Mouse (Mus musculus) thymus, adult 2 months (tissue): ENCODE results near the gene Dmtf1. TPM values are rescaled to one million over a fixed set of nuclear protein-coding genes. Genes with fewer than 3 reads are reported as not detected.

Experiments
- DNase-seq: peaks from one replicate; pipeline ENCODE4 v3.0.0; 2021
- H3K27ac ChIP-seq: fragments of 200-500 bp; 2 replicates; pipeline ENCODE4 v1.5.1; 2012; ENCODE audit warnings: low read length, control low read depth; ENCODE audit not compliant: control insufficient read depth, insufficient read depth
- H3K27me3 ChIP-seq: fragments of 200-500 bp; 2 replicates; pipeline ENCODE4 v1.6.1; 2012; ENCODE audit warnings: mild to moderate bottlenecking, low read length, moderate library complexity, mixed read lengths; ENCODE audit not compliant: control insufficient read depth, insufficient read depth
- H3K36me3 ChIP-seq: fragments of 200-500 bp; 2 replicates; pipeline ENCODE4 v1.6.1; 2012; ENCODE audit warnings: mild to moderate bottlenecking, low read length, moderate library complexity; ENCODE audit not compliant: control insufficient read depth, insufficient read depth
- H3K4me1 ChIP-seq: fragments of 200-500 bp; replicated peaks from 2 replicates; pipeline ENCODE4 v1.6.1; 2012; ENCODE audit warnings: low read length; ENCODE audit not compliant: control insufficient read depth, insufficient read depth
- H3K4me3 ChIP-seq: fragments of 200-500 bp; 2 replicates; pipeline ENCODE4 v1.5.1; 2012; ENCODE audit warnings: mild to moderate bottlenecking, low read length, control low read depth, moderate library complexity; ENCODE audit not compliant: control insufficient read depth, insufficient read depth
- CTCF ChIP-seq: fragments of 200-500 bp; IDR thresholded peaks from 2 replicates; pipeline ENCODE4 v1.5.1; 2012; ENCODE audit warnings: mild to moderate bottlenecking, control low read depth, low read length, moderate library complexity, borderline replicate concordance; ENCODE audit not compliant: control insufficient read depth, poor library complexity, insufficient read depth; ENCODE audit errors: extremely low read depth
- POLR2A ChIP-seq: fragments of 200-500 bp; IDR thresholded peaks from 2 replicates; pipeline ENCODE4 v1.6.1; 2012; ENCODE audit warnings: mild to moderate bottlenecking, low read length, control low read depth, moderate library complexity; ENCODE audit not compliant: control insufficient read depth, poor library complexity, insufficient read depth; ENCODE audit errors: extremely low read depth
- WGBS: fragments of 180-500 bp; shearing (Covaris S2); methylation state at CpG from one replicate; pipeline ENCODE4 v1.1.7; 2018; 5-methylcytosine and 5-hydroxymethylcytosine counted together
- polyA plus RNA-seq: library from polyadenylated mRNA; depleted of rRNA; stranded (reverse); fragments of >200 nt; gene quantifications from 2 replicates; pipeline ENCODE4 v1.2.3, GENCODE M21; 2012

The Dmtf1 gene
- polyA plus RNA-seq, 1 experiment = 43.4 TPM

DNA sequence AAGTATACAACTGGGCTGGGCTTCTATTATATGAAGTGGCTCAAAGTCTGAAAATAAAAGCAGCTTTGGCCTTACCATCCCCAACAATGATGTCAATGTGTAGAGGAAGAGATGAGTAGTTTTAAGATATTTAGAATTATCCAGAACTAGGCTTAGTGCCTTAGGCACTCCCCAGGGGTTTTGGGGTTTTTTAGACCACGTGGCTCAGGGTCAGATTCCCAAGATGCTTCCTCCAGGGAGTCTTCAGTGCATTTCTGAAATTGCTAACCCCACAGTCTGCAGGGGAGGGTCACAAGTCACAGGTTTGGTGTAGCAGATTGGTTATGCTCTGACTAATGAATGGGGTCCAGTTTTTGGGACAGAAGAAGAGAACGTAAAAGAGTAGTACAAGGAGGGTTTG lies 50.3 kb downstream of the Dmtf1 start:
- H3K4me1 ChIP-seq = peaks cover 6% of the 10 kb centered on the region
- no peak overlapping the region for H3K27ac ChIP-seq
- no peak for TF ChIP-seq POLR2A
- TF ChIP-seq CTCF = no peak
- H3K4me3 ChIP-seq = no peak overlapping the region
- no peaks in the 10 kb centered on the region; the same call in 1 of the 2 replicates for H3K36me3 ChIP-seq
- H3K27me3 ChIP-seq = no peaks in the 10 kb centered on the region
- no peak for DNase-seq
- 81% methylated on average over 2 of the region's 2 CpGs for WGBS

DNA sequence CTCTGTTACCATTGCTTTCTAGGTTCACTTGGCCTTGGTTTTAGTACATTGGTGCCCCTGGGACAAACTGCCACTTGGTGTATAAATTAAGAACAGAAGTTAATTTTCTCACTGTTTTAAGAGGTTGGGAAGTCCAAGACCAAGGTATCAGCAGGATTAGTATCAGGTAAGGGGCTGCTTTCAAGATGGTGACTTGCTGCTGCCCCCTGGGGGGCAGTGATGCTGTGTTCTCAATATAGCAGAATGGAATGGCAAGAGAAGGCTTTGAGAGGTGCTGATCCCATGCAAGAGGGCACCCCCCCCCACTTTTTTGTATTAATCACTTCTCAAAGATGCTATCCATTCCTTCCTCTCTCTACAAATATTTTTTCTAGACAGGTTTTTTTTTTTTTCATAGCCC lies 52.0 kb downstream of the Dmtf1 start:
- H3K4me1 ChIP-seq = peaks cover 6% of the 10 kb centered on the region
- H3K36me3 ChIP-seq = no peaks in the 10 kb centered on the region
- peak; percentile 51 for DNase-seq
- no peaks in the 10 kb centered on the region for H3K27me3 ChIP-seq
- TF ChIP-seq CTCF (no peak), POLR2A (no peak)
- H3K4me3 ChIP-seq = no peak overlapping the region
- H3K27ac ChIP-seq = no peak overlapping the region

DNA sequence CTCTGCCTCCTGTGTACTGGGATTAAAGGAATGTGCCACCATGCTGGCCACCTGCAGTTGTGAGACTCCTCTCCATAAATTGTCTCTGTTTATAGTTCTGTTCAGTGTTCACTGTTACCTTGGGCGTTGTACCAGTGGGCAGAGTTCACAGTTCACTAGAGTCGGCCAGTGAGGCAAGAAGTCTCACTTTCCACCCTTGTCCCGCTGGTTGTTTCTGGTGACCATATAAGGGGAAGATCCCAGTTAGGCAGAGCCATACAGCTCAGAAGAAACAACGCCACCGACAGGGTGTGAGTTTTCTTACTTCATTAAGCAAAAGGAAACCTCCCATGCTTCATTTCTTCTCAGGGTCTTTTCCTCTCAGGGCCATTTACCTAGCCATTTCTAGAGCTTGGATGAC lies 53.1 kb downstream of the Dmtf1 start:
- H3K27ac ChIP-seq = no peak overlapping the region
- 89% methylated on average over 5 of the region's 5 CpGs for WGBS
- H3K4me3 ChIP-seq = no peak overlapping the region
- H3K36me3 ChIP-seq = no peaks in the 10 kb centered on the region
- DNase-seq = no peak
- H3K27me3 ChIP-seq = no peaks in the 10 kb centered on the region
- peaks cover 6% of the 10 kb centered on the region for H3K4me1 ChIP-seq
- TF ChIP-seq CTCF (no peak), POLR2A (no peak)

DNA sequence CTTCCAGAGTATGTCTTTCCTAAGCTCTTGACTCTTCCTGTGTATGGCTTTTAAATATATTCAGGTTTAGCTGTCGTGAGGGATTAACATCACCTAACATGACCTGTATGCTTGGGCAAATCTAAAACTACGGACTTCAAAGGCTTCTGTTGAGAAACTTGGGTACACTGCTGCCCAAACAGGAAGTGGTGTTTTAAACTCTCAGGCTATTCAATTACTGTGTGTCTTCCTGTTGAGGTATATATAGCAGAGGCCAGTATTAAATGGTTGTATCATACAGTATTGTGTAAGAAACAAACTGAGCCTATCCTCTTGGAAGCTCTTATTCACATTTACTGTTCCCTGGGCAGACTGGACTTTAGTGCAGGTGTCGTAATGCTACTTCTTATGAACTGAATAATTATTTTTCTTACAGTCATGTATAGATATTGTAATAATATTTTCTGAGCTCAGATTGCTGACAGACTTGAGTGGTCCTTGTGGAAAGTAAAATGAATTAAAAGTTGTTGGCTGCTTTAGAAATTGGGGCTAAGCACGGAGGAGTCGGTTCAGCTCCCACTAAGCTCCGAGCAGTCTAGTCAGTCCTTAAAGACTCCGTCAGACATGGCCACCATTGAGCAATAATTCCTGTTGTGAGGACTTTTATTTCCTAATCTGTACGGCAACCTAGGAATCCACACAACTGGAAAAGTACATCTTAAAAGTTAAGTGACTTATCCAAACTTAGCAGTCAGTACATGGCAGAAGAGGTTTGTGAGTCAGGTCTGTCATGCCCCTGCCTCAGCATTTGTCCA lies 54.1 kb downstream of the Dmtf1 start:
- no peaks in the 10 kb centered on the region for H3K36me3 ChIP-seq
- H3K27ac ChIP-seq = no peak overlapping the region
- H3K4me3 ChIP-seq = no peak overlapping the region
- peaks cover 6% of the 10 kb centered on the region for H3K4me1 ChIP-seq
- WGBS = 66% methylated on average over 8 of the region's 8 CpGs
- TF ChIP-seq CTCF (no peak), POLR2A (no peak)
- no peak for DNase-seq
- H3K27me3 ChIP-seq = no peaks in the 10 kb centered on the region

DNA sequence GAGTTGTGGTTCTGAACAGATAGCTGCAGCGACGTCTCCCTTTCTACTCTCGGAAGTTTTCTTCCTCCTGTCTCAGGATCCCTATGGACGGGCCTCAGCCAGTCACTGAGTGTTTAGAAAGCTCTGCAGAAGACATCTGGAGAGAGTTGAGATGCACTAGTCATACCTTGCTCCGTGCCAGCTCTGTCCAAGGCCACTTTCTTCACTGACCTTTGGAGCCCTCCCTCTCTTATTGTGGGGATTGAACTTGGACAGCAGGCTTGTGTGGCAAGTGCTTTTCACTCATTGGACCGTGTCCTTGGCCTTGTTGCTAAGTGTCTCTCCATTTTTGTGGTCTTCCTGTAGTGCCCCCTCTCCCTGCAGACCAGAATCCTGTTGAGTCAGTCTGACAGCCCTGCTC lies 54.8 kb downstream of the Dmtf1 start:
- Histone ChIP-seq H3K4me3 (no peak overlapping the region), H3K27me3 (no peaks in the 10 kb centered on the region), H3K36me3 (no peaks in the 10 kb centered on the region), H3K4me1 (peaks cover 6% of the 10 kb centered on the region), H3K27ac (no peak overlapping the region)
- 77% methylated on average over 6 of the region's 6 CpGs for WGBS
- no peak for DNase-seq
- no peak for TF ChIP-seq POLR2A
- TF ChIP-seq CTCF = no peak

GRCm38 (mm10) chr5:9103958-9104357 lies 57.6 kb downstream of the Dmtf1 start:
- Histone ChIP-seq H3K36me3 (no peaks in the 10 kb centered on the region), H3K4me3 (no peak overlapping the region), H3K27ac (no peak overlapping the region), H3K4me1 (peaks cover 16% of the 10 kb centered on the region), H3K27me3 (peaks cover 4% of the 10 kb centered on the region; the same call in 1 of the 2 replicates)
- WGBS = 56% methylated on average over 8 of the region's 8 CpGs
- DNase-seq = no peak
- TF ChIP-seq CTCF = no peak
- TF ChIP-seq POLR2A = no peak
